Mouse (Mus musculus): Measurements from ENCODE around the gene Nup214.

DNA sequence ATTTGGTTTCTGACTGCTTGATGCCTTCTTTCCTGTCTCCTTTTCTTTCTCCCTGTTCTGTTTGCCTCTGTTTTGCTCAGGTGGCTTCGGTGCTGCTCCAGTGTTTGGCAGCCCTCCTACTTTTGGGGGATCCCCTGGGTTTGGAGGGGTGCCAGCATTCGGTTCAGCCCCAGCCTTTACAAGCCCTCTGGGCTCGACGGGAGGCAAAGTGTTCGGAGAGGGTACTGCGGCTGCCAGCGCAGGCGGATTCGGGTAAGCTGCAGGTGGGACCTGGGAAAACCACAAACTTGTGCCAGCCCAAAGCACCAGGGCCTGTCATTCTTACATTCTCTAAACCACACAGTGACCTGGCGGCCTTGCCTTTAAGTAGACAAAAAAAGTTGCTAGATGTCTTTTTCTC is 73.1 kb downstream of the Nup214 start:
- TF ChIP-seq CTCF (IDR thresholded peaks at IDR 0.05; ENCODE audit: low read depth, low read length) (no peak), EP300 (IDR thresholded peaks at IDR 0.05; ENCODE audit: insufficient read depth, low read depth, low read length) (no peak), POLR2A (IDR thresholded peaks at IDR 0.05; ENCODE audit: insufficient read depth, low read length) (no peak)

All from ES-Bruce4 (cell line).